Mouse (Mus musculus) small intestine, adult 2 months (tissue): Measurements from ENCODE around the gene Mettl7a3. TPM values are rescaled to one million over a fixed set of nuclear protein-coding genes. Genes with fewer than 3 reads are reported as not detected.

ENCODE experiments used
- H3K27ac ChIP-seq: fragments of 200-500 bp; 2 replicates; pipeline ENCODE4 v1.5.1; 2012; ENCODE audit warnings: low read depth, low read length, control low read depth, inconsistent platforms; ENCODE audit not compliant: insufficient read depth
- H3K27me3 ChIP-seq: fragments of 200-500 bp; 2 replicates; pipeline ENCODE4 v1.6.1; 2012; ENCODE audit warnings: mild to moderate bottlenecking, moderate library complexity, low read length, inconsistent platforms; ENCODE audit not compliant: control insufficient read depth, insufficient read depth
- H3K36me3 ChIP-seq: fragments of 200-500 bp; 2 replicates; pipeline ENCODE4 v1.6.1; 2012; ENCODE audit warnings: mild to moderate bottlenecking, low read length, control low read depth, inconsistent platforms; ENCODE audit not compliant: control insufficient read depth, insufficient read depth
- H3K4me1 ChIP-seq: fragments of 200-500 bp; 2 replicates; pipeline ENCODE4 v1.6.1; 2012; ENCODE audit warnings: low read length, inconsistent platforms, mixed read lengths; ENCODE audit not compliant: control insufficient read depth, insufficient read depth, insufficient read length
- H3K4me3 ChIP-seq: fragments of 200-500 bp; 2 replicates; pipeline ENCODE4 v1.5.1; 2012; ENCODE audit warnings: low read depth, mild to moderate bottlenecking, control low read depth, inconsistent platforms, low read length, moderate library complexity
- CTCF ChIP-seq: fragments of 200-500 bp; IDR thresholded peaks from 2 replicates; pipeline ENCODE4 v1.5.1; 2012; ENCODE audit warnings: low read depth, mild to moderate bottlenecking, control low read depth, inconsistent platforms, low read length, moderate library complexity, mixed read lengths; ENCODE audit not compliant: insufficient replicate concordance, insufficient read length; ENCODE audit errors: extremely low read depth
- POLR2A ChIP-seq: fragments of 200-500 bp; IDR thresholded peaks from 2 replicates; pipeline ENCODE4 v1.6.1; 2012; ENCODE audit warnings: low read depth, mild to moderate bottlenecking, control low read depth, inconsistent platforms, low read length, moderate library complexity
- WGBS: fragments of 180-500 bp; shearing (Covaris S2); methylation state at CpG from one replicate; pipeline ENCODE4 v1.1.7; 2018; 5-methylcytosine and 5-hydroxymethylcytosine counted together
- polyA plus RNA-seq: library from polyadenylated mRNA; depleted of rRNA; stranded (reverse); fragments of >200 nt; gene quantifications from 2 replicates; pipeline ENCODE4 v1.2.3, GENCODE M21; 2012; rRNA removed

Mettl7a3 gene
- polyA plus RNA-seq, 1 experiment: not detected

- Histone ChIP-seq H3K36me3 (peaks cover under 1% of the 10 kb centered on the region; the same call in 1 of the 2 replicates), H3K4me3 (no peak overlapping the region), H3K27me3 (no peaks in the 10 kb centered on the region), H3K27ac (no peak overlapping the region), H3K4me1 (no peaks in the 10 kb centered on the region)
- 83% methylated on average over 9 of the region's 9 CpGs for WGBS
- no peak for TF ChIP-seq CTCF
- TF ChIP-seq POLR2A: no peak
Measured at GRCm38 (mm10) chr15:100385705-100386104, 51.0 kb downstream of the Mettl7a3 start.

- no peak for TF ChIP-seq POLR2A
- TF ChIP-seq CTCF: no peak
- 70% methylated on average over 17 of the region's 17 CpGs for WGBS
- H3K4me3 ChIP-seq: no peak overlapping the region
- no peaks in the 10 kb centered on the region for H3K4me1 ChIP-seq
- H3K36me3 ChIP-seq: peaks cover 5% of the 10 kb centered on the region
- no peak overlapping the region for H3K27ac ChIP-seq
- H3K27me3 ChIP-seq: no peaks in the 10 kb centered on the region
Measured at GRCm38 (mm10) chr15:100387544-100388223, 53.0 kb downstream of the Mettl7a3 start.

DNA sequence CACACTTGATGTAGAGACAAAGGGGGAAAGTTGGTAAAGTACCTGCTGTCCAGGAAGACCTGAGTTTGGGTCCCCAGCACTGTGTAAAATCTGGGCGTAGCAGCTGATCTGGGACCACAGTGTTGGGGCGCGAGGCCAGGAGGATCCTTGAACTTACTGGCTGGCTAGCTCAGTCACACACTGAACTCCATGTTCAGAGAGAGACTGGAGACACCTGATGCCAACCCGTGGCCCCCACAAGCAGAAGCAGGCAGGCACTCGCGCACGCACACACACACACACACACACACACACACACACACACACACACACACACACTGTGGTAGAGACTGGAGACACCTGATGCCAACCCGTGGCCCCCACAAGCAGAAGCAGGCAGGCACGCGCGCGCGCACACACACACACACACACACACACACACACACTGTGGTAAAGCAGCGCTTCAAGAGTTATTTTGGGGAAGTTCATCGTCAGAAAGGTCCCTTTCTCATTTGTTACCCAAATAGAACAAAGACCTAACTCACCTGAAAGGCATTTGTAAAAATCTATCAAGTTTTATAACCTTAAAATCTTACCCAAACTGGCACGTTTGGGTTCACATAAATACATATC, 53.6 kb downstream of the Mettl7a3 start:
- no peak overlapping the region for H3K27ac ChIP-seq
- TF ChIP-seq CTCF (no peak), POLR2A (no peak)
- 77% methylated on average over 16 of the region's 16 CpGs for WGBS
- no peaks in the 10 kb centered on the region for H3K4me1 ChIP-seq
- H3K27me3 ChIP-seq: no peaks in the 10 kb centered on the region
- no peak overlapping the region for H3K4me3 ChIP-seq
- peaks cover 8% of the 10 kb centered on the region for H3K36me3 ChIP-seq

DNA sequence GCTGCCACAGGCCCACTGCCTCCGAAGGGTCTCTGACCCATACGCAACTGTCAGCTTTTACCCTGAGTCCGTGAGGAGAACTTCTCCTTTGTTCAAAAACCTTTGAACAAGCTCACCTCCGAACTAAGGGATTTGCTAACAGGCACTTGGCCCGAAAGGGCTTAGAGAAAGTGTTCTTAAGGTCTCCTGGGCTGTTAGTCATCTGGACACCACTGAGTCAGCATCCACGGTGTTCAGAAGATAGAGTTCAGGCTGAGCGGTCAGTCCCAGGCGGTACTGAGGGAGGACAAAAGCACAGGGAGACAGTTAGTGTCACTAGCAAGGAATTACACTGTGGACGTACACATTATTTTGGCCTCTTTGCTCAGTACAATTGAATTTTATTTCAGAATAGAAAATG, 54.2 kb downstream of the Mettl7a3 start:
- no peak for TF ChIP-seq CTCF
- TF ChIP-seq POLR2A: no peak
- Histone ChIP-seq H3K4me3 (no peak overlapping the region), H3K4me1 (no peaks in the 10 kb centered on the region), H3K27me3 (no peaks in the 10 kb centered on the region), H3K27ac (no peak overlapping the region), H3K36me3 (peaks cover 13% of the 10 kb centered on the region)
- 87% methylated on average over 9 of the region's 9 CpGs for WGBS

Other genes with a start within 250 kb of the Mettl7a3 start
- gene Atf1, start 107.1 kb upstream of the Mettl7a3 start, polyA plus RNA-seq: 24.4 and 41.8 TPM in 2 replicates
- gene Tmprss12, start 54.1 kb upstream of the Mettl7a3 start, polyA plus RNA-seq: not detected in 2 replicates
- 12.7 and 16.4 TPM in 2 replicates for gene Mettl7a1, start 30.8 kb upstream of the Mettl7a3 start, polyA plus RNA-seq
- not detected in 2 replicates for gene Methig1, start 18.2 kb downstream of the Mettl7a3 start, polyA plus RNA-seq
- not detected in 2 replicates for gene Mettl7a2, start 18.3 kb downstream of the Mettl7a3 start, polyA plus RNA-seq
- not detected in 2 replicates for gene Higd1c, start 29.6 kb downstream of the Mettl7a3 start, polyA plus RNA-seq
- gene Gm5475, start 87.2 kb downstream of the Mettl7a3 start, polyA plus RNA-seq: 0.13 and 0.20 TPM in 2 replicates
- gene Slc11a2, start 90.1 kb downstream of the Mettl7a3 start, polyA plus RNA-seq: 39.4 and 138 TPM in 2 replicates
- 16.3 and 26.1 TPM in 2 replicates for gene Letmd1, start 134.1 kb downstream of the Mettl7a3 start, polyA plus RNA-seq
- gene Csrnp2, start 160.6 kb downstream of the Mettl7a3 start, polyA plus RNA-seq: 0.62 and 0.96 TPM in 2 replicates
- gene Tfcp2, start 217.1 kb downstream of the Mettl7a3 start, polyA plus RNA-seq: 1.7 and 2.1 TPM in 2 replicates